Mouse (Mus musculus): Measurements from ENCODE around the gene 3110001I22Rik. TPM values are rescaled to one million over a fixed set of nuclear protein-coding genes. Genes with fewer than 3 reads are reported as not detected.
"Not testable (repeated sequence)": the region's sequence is repeated elsewhere in the genome, so short reads cannot be mapped to it uniquely, and the experiment has no call there.

The 3110001I22Rik gene
- polyA plus RNA-seq, 1 experiment from 2014 or later, result 8.9 TPM

DNA sequence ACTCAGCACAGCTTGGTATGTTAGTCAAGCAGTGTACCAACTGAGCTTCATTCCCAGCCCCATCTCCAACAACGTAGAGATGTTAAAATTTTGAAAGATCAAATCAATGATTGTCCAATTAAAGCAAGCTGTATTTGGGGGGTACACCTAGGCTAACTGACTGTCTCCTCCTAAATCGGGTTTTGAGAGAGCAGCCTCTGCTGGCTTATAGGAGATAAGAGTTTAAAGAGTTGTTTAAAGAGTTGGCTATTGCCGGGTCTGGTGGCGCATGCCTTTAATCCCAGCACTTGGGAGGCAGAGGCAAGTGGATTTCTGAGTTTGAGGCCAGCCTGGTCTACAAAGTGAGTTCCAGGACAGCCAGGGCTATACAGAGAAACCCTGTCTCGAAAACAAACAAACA is 833 bp upstream of the 3110001I22Rik start:
- H3K27ac ChIP-seq; H3K9me3 ChIP-seq; H3K27me3 ChIP-seq; ATAC-seq; H3K4me3 ChIP-seq (replicated peaks); H3K9ac ChIP-seq (replicated peaks); H3K36me3 ChIP-seq: not testable (repeated sequence)
- 77% methylated on average over 5 of the region's 5 CpGs for WGBS
- Histone ChIP-seq H3K4me1 (replicated peaks) (peaks cover 29% of the 10 kb centered on the region), H3K4me2 (replicated peaks) (peak overlapping the region; percentile 85)

DNA sequence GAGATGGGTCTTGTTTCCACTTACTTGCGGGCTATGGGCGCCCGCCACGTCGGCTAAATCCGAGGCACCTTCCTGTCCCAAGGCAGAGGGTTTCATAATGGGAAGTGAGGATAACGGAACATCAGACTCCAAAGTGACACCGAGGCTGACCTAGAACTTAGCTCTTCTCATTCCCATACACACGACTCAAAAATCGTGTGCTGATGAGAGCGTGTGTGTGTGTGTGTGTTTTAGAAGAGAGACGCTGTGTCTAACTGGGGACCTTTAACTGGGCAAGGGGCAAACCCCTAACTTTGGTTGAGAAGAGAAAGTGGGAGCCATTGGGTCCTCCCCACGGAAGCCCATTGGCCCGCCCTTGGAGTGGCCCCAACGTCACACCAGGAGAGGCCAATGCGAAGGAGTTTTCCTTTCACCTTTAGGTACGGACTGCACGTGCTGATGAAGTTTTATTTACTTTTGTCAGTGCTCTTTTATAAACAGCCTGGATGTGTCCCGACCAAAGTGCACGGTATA is 713 bp downstream of the 3110001I22Rik start:
- Histone ChIP-seq H3K27me3 (no peaks in the 10 kb centered on the region), H3K4me3 (replicated peaks) (peak overlapping the region; percentile 93), H3K4me1 (replicated peaks) (peaks cover 21% of the 10 kb centered on the region), H3K9ac (replicated peaks) (peak overlapping the region; percentile 97), H3K36me3 (peaks cover 14% of the 10 kb centered on the region), H3K27ac (peak overlapping the region; percentile 74), H3K9me3 (no peaks in the 10 kb centered on the region), H3K4me2 (replicated peaks) (peak overlapping the region; percentile 85)
- 1% methylated on average over 20 of the region's 20 CpGs for WGBS
- peak; percentile 9 for ATAC-seq

DNA sequence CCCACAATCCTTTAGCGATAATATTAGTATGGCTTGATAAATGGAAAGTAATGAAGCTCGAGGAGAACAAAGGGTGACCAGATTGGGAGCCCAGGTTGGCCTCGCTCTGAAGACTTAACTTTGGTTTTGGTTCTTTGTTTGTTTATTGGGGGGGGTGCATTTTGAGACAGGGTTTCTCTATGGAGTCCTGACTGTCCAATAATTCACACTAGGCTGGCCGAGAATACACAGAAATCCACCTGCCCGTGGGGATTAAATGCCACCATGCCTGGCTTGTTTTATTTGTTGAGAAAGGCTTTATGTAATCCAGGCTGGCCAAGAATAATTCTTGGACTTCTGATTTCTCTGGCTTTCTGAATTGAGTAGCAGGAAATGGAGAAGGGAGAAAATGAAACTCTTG is 1.4 kb downstream of the 3110001I22Rik start:
- Histone ChIP-seq H3K27ac (no peak overlapping the region), H3K4me3 (replicated peaks) (peak overlapping the region; percentile 93), H3K9me3 (no peaks in the 10 kb centered on the region), H3K4me1 (replicated peaks) (peaks cover 19% of the 10 kb centered on the region), H3K27me3 (no peaks in the 10 kb centered on the region), H3K9ac (replicated peaks) (peak overlapping the region; percentile 97; the same call in 1 of the 2 replicates), H3K4me2 (replicated peaks) (peak overlapping the region; percentile 85), H3K36me3 (peaks cover 20% of the 10 kb centered on the region)
- 75% methylated on average over 5 of the region's 5 CpGs for WGBS
- ATAC-seq, result no peak

DNA sequence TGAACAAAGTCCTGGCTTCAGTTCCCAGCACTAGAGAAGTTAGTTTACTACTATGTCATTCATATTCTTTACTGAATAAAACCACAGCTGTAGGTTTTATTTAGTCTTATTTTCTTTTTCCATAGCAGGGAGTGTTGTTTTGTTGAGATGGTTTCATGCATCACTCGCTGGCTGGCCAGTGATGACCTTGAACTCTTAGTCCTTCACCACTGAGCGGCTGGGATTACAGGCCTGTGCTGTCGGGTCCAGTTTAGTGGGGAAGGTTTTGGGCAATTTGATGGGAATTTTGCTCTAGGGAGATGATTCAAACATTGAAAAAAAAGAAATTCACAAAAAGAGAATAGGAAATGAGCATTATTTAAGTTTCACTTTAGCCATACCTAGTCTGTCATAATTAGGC is 2.8 kb downstream of the 3110001I22Rik start:
- Histone ChIP-seq H3K36me3 (peaks cover 27% of the 10 kb centered on the region), H3K27ac (no peak overlapping the region), H3K9me3 (no peaks in the 10 kb centered on the region), H3K4me2 (replicated peaks) (no peak overlapping the region), H3K9ac (replicated peaks) (no peak overlapping the region), H3K4me3 (replicated peaks) (no peak overlapping the region), H3K27me3 (no peaks in the 10 kb centered on the region), H3K4me1 (replicated peaks) (peaks cover 14% of the 10 kb centered on the region)
- no peak for ATAC-seq
- WGBS, result 89% methylated on average over 3 of the region's 3 CpGs

DNA sequence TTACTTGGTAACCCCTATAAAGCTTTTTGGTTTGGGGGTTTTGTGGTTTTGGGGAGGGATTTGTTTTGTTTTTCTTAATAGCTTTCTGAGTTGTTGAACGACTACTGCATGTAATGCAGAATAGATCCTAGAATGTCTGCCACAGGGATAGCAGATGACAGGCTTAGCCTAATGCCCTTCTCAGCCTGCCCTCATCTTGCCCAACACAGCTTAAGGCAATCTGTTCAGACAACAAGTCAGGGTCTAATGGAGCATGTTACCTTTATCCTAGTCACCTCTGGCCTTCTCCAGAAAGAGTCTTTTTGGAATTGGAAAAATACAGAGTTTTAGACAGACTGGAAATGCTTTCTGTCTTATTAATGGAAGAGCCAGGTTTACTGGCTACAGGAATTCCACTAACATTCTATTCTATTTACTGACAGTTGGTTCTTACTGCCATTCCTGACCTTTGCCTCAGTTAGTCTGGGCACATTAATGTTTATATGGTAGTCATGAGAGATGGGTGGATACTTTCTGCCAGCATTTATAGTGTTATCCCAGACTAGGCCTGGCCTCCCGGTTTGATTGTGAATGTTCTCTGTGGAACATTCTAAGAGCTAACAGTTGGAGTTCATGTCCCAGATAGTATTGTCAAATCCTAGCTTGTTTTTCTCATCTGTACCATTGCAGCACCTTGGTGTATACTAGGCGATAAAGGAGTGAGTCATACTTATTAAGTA is 7.0 kb downstream of the 3110001I22Rik start:
- Histone ChIP-seq H3K36me3 (peaks cover 30% of the 10 kb centered on the region), H3K9ac (replicated peaks) (no peak overlapping the region), H3K4me2 (replicated peaks) (no peak overlapping the region), H3K9me3 (no peaks in the 10 kb centered on the region), H3K4me3 (replicated peaks) (no peak overlapping the region), H3K27ac (no peak overlapping the region), H3K27me3 (no peaks in the 10 kb centered on the region), H3K4me1 (replicated peaks) (no peaks in the 10 kb centered on the region; the same call in 1 of the 2 replicates)
- WGBS, result 93% methylated on average over 3 of the region's 3 CpGs
- no peak for ATAC-seq

DNA sequence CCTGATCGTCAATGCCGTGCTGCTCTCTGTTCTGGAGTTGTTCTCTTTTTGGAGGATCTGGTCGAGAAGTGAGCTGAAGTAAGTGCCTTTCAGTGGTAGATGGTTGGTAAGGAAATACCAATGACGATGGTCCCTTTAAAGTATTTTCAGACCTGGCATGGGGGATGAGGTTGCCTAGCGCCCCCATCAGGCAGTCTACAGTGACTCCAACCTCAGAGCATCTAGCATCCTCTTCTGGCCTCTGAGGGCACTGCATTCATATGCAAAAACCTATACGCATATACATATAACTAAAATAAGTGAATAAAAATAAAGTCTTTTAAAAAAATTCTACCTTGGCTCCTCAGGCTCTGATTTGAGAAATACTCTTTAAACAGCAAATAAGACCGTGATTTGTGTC is 27.3 kb downstream of the 3110001I22Rik start:
- H3K27me3 ChIP-seq, result no peaks in the 10 kb centered on the region
- no peak overlapping the region for H3K4me2 ChIP-seq (replicated peaks)
- 94% methylated on average over 7 of the region's 7 CpGs for WGBS
- no peak overlapping the region for H3K4me3 ChIP-seq (replicated peaks)
- H3K9me3 ChIP-seq, result no peaks in the 10 kb centered on the region
- H3K4me1 ChIP-seq (replicated peaks), result no peaks in the 10 kb centered on the region
- no peak overlapping the region for H3K27ac ChIP-seq
- no peak for ATAC-seq
- no peak overlapping the region for H3K9ac ChIP-seq (replicated peaks)
- peaks cover 86% of the 10 kb centered on the region for H3K36me3 ChIP-seq

DNA sequence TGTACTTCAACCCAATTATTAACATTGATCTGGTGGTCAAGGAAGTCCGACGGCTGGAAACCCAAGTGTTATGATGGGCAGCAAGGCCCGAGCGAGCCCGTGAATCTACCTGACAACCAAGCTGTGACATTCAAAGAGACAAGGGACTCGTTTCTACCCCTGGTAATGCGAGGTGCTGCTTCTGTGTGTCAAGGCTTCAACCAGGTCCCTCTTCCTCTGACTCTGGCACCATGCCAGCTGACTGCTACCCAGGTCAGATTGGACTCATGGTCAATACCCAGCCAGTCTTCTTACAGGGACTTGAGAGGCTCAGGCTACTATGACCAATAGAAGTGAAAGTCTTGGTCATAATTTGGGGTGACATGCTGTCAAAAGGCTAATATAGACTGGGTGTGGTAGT is 30.5 kb downstream of the 3110001I22Rik start:
- no peaks in the 10 kb centered on the region for H3K27me3 ChIP-seq
- H3K36me3 ChIP-seq, result peaks cover 74% of the 10 kb centered on the region
- no peak overlapping the region for H3K27ac ChIP-seq
- no peak overlapping the region for H3K9ac ChIP-seq (replicated peaks)
- no peak for ATAC-seq
- H3K4me3 ChIP-seq (replicated peaks), result no peak overlapping the region
- H3K4me2 ChIP-seq (replicated peaks), result no peak overlapping the region
- no peaks in the 10 kb centered on the region for H3K4me1 ChIP-seq (replicated peaks)
- 97% methylated on average over 7 of the region's 7 CpGs for WGBS
- H3K9me3 ChIP-seq, result no peaks in the 10 kb centered on the region

DNA sequence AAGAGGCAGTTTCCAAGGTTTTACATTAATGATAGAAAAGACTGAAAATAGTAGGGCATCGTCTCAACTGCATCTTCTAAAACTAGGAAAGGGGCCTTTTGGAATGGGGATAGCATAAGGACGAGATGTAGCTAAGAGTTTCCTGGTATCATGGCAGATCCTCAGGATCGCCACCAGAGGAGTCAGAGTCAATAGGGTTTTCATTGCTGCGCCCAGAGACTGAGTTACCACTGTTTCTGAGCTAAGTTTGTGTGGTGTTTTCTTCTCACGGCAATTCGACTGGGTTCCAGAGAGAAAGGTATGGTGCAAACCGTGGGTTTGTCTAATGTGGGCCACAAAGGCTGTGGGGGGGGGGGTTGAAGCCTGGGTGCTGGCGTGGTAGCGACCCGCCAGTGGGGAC is 32.9 kb downstream of the 3110001I22Rik start:
- peaks cover 52% of the 10 kb centered on the region for H3K36me3 ChIP-seq
- WGBS, result 96% methylated on average over 10 of the region's 10 CpGs

DNA sequence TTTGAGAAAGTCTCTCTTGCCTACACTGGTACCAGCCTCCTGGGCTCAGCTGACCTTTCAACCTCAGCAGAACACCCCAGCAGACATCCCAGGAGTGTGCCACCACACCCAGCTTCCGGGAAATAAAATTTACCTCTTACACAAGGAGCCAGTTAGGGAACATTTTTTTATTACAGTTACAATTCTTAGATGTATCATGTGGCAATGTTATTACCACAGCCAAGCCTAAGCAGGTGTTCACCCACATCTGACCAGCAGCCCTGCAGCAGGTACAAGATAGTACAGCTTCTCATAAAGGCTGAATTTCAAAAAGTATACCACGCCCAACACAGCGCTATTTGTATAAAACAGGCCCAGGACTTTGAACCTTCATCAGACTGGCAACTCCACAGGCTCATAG is 43.2 kb downstream of the 3110001I22Rik start:
- no peaks in the 10 kb centered on the region for H3K4me1 ChIP-seq (replicated peaks)
- ATAC-seq, result no peak
- H3K9ac ChIP-seq (replicated peaks), result no peak overlapping the region
- H3K27me3 ChIP-seq, result no peaks in the 10 kb centered on the region
- H3K4me2 ChIP-seq (replicated peaks), result no peak overlapping the region
- H3K27ac ChIP-seq, result no peak overlapping the region
- H3K9me3 ChIP-seq, result no peaks in the 10 kb centered on the region
- no peak overlapping the region for H3K4me3 ChIP-seq (replicated peaks)
- H3K36me3 ChIP-seq, result no peaks in the 10 kb centered on the region
- WGBS, result 90% methylated on average over 3 of the region's 3 CpGs

More for the DNA sequence above, 32.9 kb downstream of the 3110001I22Rik start:
- H3K27me3 ChIP-seq, result no peaks in the 10 kb centered on the region
- no peaks in the 10 kb centered on the region for H3K9me3 ChIP-seq
- ATAC-seq, result no peak
- no peak overlapping the region for H3K4me2 ChIP-seq (replicated peaks)
- H3K9ac ChIP-seq (replicated peaks), result no peak overlapping the region
- H3K27ac ChIP-seq, result no peak overlapping the region
- H3K4me3 ChIP-seq (replicated peaks), result no peak overlapping the region
- no peaks in the 10 kb centered on the region for H3K4me1 ChIP-seq (replicated peaks)

DNA sequence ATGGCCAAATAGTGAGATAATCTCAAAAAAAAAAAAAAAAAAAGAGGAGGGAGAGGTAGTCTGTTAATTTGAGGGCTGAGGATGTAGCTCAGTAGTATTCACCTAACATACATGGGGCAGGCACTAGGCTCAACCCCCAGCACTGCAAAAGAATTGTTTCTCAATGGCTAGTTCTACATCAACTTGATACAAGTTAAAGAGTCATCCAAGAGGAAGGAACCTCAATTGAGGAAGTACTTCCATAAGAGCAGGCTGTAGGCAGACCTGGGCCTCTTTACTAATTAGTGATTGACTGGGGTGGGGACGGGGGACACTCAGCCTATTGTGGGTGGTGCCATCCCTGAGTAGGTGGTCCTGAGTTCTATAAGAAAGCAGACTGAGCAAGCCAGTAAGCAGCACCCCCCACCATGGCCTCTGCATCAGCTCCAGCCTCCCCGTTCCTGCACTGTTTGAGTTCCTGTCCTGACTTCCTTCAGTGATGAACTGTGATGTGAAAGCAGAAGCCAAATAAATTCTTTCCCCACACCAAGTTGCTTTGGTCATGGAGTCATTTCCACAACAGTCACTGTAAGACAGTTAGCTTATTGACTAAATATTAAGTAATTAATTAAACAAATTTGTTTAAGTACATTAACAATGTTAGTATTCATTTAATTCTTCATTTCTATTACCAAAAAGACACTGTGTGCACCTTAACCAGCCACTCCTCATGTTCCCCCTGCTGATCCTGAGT is 45.3 kb downstream of the 3110001I22Rik start:
- Histone ChIP-seq H3K4me3 (replicated peaks) (no peak overlapping the region), H3K4me2 (replicated peaks) (no peak overlapping the region), H3K27me3 (no peaks in the 10 kb centered on the region), H3K36me3 (no peaks in the 10 kb centered on the region), H3K27ac (no peak overlapping the region), H3K9me3 (no peaks in the 10 kb centered on the region), H3K9ac (replicated peaks) (no peak overlapping the region), H3K4me1 (replicated peaks) (no peaks in the 10 kb centered on the region)
- 86% methylated on average over 2 of the region's 2 CpGs for WGBS
- ATAC-seq, result no peak

DNA sequence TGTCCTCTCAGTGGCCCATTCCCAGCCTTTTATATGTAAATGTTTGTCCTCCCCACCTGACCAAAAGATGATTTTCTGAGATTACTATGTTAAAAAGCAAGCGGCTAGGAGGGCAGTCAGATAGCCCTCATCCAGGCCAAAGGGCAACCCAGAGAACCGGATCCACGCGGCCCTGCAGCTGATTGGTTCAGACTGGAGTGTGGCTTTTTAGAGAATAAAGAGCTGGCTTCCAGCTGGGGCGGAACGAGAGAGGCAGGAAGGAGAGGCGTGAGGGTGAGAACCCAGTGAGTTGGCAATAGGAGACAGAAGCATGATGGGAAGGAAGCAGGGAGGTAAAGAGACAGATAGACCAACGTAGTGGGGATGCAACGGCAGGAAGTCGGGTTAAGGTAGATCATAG is 51.2 kb downstream of the 3110001I22Rik start:
- Histone ChIP-seq H3K9ac (replicated peaks) (no peak overlapping the region), H3K4me3 (replicated peaks) (no peak overlapping the region), H3K27me3 (no peaks in the 10 kb centered on the region), H3K27ac (no peak overlapping the region), H3K4me2 (replicated peaks) (no peak overlapping the region), H3K9me3 (no peaks in the 10 kb centered on the region), H3K4me1 (replicated peaks) (no peaks in the 10 kb centered on the region), H3K36me3 (no peaks in the 10 kb centered on the region)
- 36% methylated on average over 10 of the region's 10 CpGs for WGBS
- no peak for ATAC-seq

DNA sequence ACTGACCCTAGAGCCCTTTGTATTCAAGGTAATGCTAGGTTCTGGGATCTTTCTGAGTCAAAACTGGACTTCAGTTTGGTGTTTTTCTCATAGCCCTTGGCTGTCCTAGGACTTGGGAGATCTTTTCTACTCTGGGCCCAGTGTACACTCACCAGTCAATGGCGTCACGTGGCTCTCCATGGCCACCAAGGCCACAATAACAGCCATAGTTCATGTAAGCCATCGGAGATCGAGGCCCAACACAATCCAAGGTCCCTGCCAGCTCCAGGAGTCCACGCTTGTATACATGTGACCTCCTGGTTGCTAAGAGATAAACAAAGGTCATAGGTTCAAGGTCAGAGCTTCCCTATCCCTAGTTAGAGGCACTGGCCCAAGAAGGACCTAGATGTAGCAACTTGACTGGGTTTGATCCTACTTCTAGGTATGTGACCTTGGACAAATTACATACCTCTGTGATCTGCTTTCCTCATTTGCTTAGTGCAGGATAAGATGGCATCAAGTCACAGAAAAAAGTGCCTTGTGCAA is 56.1 kb downstream of the 3110001I22Rik start:
- no peak overlapping the region for H3K4me2 ChIP-seq (replicated peaks)
- no peak overlapping the region for H3K4me3 ChIP-seq (replicated peaks)
- 0 out of 2 replicates have a peak, but pooled peaks cover 5% of the 10 kb centered on the region for H3K4me1 ChIP-seq (replicated peaks)
- no peaks in the 10 kb centered on the region for H3K36me3 ChIP-seq
- H3K27me3 ChIP-seq, result no peaks in the 10 kb centered on the region
- no peak for ATAC-seq
- H3K27ac ChIP-seq, result no peak overlapping the region
- no peak overlapping the region for H3K9ac ChIP-seq (replicated peaks)
- H3K9me3 ChIP-seq, result no peaks in the 10 kb centered on the region
- WGBS, result 85% methylated on average over 5 of the region's 5 CpGs
